Mouse (Mus musculus): ENCODE measurements at regions not wholly inside any gene's neighbourhood (a gene's known extent, or its start where the extent isn't known, plus 50 kb on each side); places are given as distances from the start of the nearest gene placed in this dataset.
A peak's percentile ranks its signal among the peaks of the same experiment; 100 is the strongest.

GRCm38 (mm10) chr5:128550736-128551135 lies 49.9 kb upstream of the Fzd10 start:
- in situ Hi-C loops (cut with MboI; ENCODE audit: low pct_unique_long_range_greater_than_20kb), result no loop called here
- no peak for TF ChIP-seq CTCF (IDR thresholded peaks at IDR 0.05)
- ATAC-seq, result no peak

GRCm38 (mm10) chr5:128549811-128550210 lies 50.8 kb upstream of the Fzd10 start:
- POLR2A ChIA-PET, result no interaction called here
- H3K27me3 ChIP-seq, result no peaks in the 10 kb centered on the region
- no peak for TF ChIP-seq CTCF (IDR thresholded peaks at IDR 0.05)
- DNase-seq (ENCODE audit: low read depth, low spot score), result no peak
- CTCF ChIA-PET, result no interaction called here
- ATAC-seq, result no peak
- in situ Hi-C loops (cut with MboI; ENCODE audit: low pct_unique_long_range_greater_than_20kb), result no loop called here

More at GRCm38 (mm10) chr5:128550736-128551135, 49.9 kb upstream of the Fzd10 start:
- CTCF ChIA-PET, result no interaction called here
- POLR2A ChIA-PET, result no interaction called here
- no peak for DNase-seq (ENCODE audit: low read depth, low spot score)
- no peaks in the 10 kb centered on the region for H3K27me3 ChIP-seq

- no peak for TF ChIP-seq CTCF (IDR thresholded peaks at IDR 0.05)
- ATAC-seq (no peak), DNase-seq (ENCODE audit: low read depth, low spot score) (no peak)
- in situ Hi-C loops (cut with MboI; ENCODE audit: low pct_unique_long_range_greater_than_20kb), result no loop called here
- POLR2A ChIA-PET, result no interaction called here
- CTCF ChIA-PET, result no interaction called here
- no peaks in the 10 kb centered on the region for H3K27me3 ChIP-seq
Observed at GRCm38 (mm10) chr5:128542049-128542448, 58.6 kb upstream of the Fzd10 start.

GRCm38 (mm10) chr5:128538646-128539045 lies 62.0 kb upstream of the Fzd10 start:
- ATAC-seq, result no peak
- CTCF ChIA-PET, result no interaction called here
- in situ Hi-C loops (cut with MboI; ENCODE audit: low pct_unique_long_range_greater_than_20kb), result no loop called here

DNA sequence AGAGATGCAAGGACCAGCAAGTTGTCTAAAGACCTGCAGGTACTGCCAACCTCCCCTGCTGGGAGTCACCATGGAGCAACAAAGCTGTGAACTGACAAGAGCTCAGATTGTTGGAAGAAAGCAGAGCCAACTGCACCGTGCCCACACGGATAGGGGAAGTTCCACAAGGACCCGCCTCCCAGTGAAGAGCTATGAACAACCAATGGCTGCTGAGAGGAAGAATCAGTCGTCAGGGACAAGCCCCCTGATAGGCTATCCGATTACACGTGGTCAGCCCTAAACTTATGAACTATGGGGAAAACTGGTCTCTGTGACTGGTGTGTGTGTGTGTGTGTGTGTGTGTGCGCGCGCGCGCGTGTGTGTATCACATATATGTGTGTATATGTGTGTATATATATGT lies 63.4 kb upstream of the Fzd10 start:
- H3K27me3 ChIP-seq, result no peaks in the 10 kb centered on the region
- in situ Hi-C loops (cut with MboI; ENCODE audit: low pct_unique_long_range_greater_than_20kb), result no loop called here
- no peak for DNase-seq (ENCODE audit: low read depth, low spot score)
- ChIA-PET POLR2A (no interaction called here), CTCF (no interaction called here)
- no peak for TF ChIP-seq CTCF (IDR thresholded peaks at IDR 0.05)
- no peak for ATAC-seq

More at GRCm38 (mm10) chr5:128538646-128539045, 62.0 kb upstream of the Fzd10 start:
- no peak for DNase-seq (ENCODE audit: low read depth, low spot score)
- POLR2A ChIA-PET, result no interaction called here
- TF ChIP-seq CTCF (IDR thresholded peaks at IDR 0.05), result no peak
- H3K27me3 ChIP-seq, result no peaks in the 10 kb centered on the region

DNA sequence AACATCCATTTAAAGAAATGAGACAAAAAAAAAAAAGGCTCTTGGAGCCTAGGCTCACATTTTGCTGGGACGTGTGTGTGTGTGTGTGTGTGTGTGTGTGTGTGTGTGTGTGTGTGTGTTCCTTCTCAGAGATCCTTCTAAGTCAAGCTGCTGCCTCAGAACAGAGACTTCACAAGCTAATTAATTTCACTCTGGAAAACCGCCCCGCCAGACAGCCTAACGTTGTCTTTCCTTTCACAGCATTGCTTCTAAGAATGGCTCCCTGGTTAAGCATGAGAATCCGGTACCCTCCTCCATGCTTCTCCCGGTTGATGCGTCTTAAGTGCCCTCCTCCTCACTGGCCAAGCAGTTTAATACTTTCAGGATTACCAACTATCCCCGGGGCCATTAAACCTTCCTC lies 64.3 kb upstream of the Fzd10 start:
- no peak for TF ChIP-seq CTCF (IDR thresholded peaks at IDR 0.05)
- DNase-seq (ENCODE audit: low read depth, low spot score) (no peak), ATAC-seq (no peak)
- CTCF ChIA-PET, result no interaction called here
- in situ Hi-C loops (cut with MboI; ENCODE audit: low pct_unique_long_range_greater_than_20kb), result no loop called here
- POLR2A ChIA-PET, result no interaction called here
- H3K27me3 ChIP-seq, result no peaks in the 10 kb centered on the region

DNA sequence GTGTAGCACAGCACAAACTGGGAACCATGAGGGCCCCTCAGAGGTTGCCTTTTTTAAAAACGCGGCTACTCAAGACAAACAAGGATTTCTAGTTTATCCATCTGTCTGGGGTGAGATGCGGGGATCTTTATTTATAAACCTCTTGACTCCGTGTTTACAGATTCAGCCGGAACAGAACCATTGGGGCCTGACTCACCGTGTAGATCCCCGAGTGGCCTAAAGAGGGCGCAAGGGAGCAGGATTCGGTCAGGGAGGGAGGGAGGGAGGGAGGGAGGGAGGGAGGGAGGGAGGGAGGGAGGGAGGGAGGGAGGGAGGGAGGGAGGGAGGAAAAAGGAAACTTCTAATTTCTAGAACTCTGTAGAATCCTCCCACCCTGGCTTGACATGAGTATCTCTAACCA lies 73.4 kb upstream of the Fzd10 start:
- in situ Hi-C loops (cut with MboI; ENCODE audit: low pct_unique_long_range_greater_than_20kb), result no loop called here
- ChIA-PET POLR2A (no interaction called here), CTCF (no interaction called here)
- ATAC-seq (no peak), DNase-seq (ENCODE audit: low read depth, low spot score) (no peak)
- no peaks in the 10 kb centered on the region for H3K27me3 ChIP-seq
- TF ChIP-seq CTCF (IDR thresholded peaks at IDR 0.05), result no peak

- CTCF ChIA-PET, result no interaction called here
- no peak for TF ChIP-seq CTCF (IDR thresholded peaks at IDR 0.05)
- POLR2A ChIA-PET, result no interaction called here
- DNase-seq (ENCODE audit: low read depth, low spot score) (no peak), ATAC-seq (no peak)
- in situ Hi-C loops (cut with MboI; ENCODE audit: low pct_unique_long_range_greater_than_20kb), result no loop called here
- no peaks in the 10 kb centered on the region for H3K27me3 ChIP-seq
Observed at GRCm38 (mm10) chr5:128526432-128526831, 74.2 kb upstream of the Fzd10 start.

DNA sequence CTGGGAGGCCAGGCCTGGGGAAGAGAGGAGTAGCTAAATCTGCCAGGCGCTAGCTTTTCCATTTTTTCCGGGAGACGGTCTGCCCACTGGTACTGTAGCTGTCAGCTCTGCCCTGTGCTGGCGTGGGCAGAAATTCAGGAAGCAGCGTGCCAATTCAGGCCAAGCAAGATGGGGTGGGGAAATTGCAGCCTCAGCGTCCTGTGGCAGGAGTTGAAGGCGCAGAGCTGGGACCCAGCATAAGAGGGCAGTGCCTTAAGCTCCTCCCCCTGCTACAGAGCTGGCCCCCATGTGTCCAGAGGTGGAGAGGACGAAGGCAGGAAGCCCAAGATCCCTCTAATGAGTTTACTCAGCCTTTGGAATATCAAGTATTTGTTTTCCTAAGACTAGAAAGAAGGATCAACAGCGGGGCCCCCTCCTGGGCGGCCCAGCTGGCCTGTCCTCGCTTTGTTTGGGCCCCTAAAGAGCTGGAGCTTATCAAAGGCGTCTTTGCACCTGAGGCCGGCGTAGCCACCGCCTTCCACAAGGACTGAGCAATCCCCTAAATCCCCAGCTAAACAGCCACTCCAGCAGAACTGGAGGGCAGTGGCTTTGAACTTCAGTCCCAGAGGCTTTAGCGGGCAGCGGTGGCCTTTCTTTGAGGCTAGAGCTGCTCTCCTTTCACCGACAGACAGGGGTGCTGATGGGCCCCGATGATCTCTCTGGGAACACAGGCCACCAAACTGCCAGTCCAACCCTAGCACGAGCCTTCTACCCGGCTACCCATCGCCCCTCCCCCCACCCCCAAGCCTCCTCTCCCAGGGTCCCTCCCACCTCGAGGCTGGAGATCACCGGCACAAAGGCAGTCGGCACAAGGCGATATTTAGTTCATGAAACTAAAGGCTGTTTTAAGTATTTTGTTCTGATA lies 76.0 kb upstream of the Fzd10 start:
- DNase-seq (ENCODE audit: low read depth, low spot score) (no peak), ATAC-seq (no peak)
- ChIA-PET POLR2A (no interaction called here), CTCF (no interaction called here)
- TF ChIP-seq CTCF (IDR thresholded peaks at IDR 0.05), result no peak
- in situ Hi-C loops (cut with MboI; ENCODE audit: low pct_unique_long_range_greater_than_20kb), result no loop called here
- peaks cover 2% of the 10 kb centered on the region for H3K27me3 ChIP-seq

- CTCF ChIA-PET, result interaction anchor here (0.7 to 1.6 kb wide), 3 partner anchors 8 to 14 kb away, joined by 3 to 4 read pairs (median 3); no protein-coding TSS in a partner anchor
- in situ Hi-C loops (cut with MboI; ENCODE audit: low pct_unique_long_range_greater_than_20kb), result no loop called here
- DNase-seq (ENCODE audit: low read depth, low spot score) (no peak), ATAC-seq (no peak)
- peak; percentile 58 for TF ChIP-seq CTCF (IDR thresholded peaks at IDR 0.05)
- peaks cover 4% of the 10 kb centered on the region for H3K27me3 ChIP-seq
- POLR2A ChIA-PET, result interaction anchor here (0.5 kb wide), 1 partner anchor 34 kb away, joined by 3 read pairs; no protein-coding TSS in a partner anchor
Observed at GRCm38 (mm10) chr5:128522667-128523066, 78.0 kb upstream of the Fzd10 start.

- no peak for TF ChIP-seq CTCF (IDR thresholded peaks at IDR 0.05)
- CTCF ChIA-PET, result no interaction called here
- ATAC-seq, result no peak
- POLR2A ChIA-PET, result no interaction called here
- no peak for DNase-seq (ENCODE audit: low read depth, low spot score)
- H3K27me3 ChIP-seq, result peaks cover 4% of the 10 kb centered on the region
- in situ Hi-C loops (cut with MboI; ENCODE audit: low pct_unique_long_range_greater_than_20kb), result no loop called here
Observed at GRCm38 (mm10) chr5:128517336-128517735, 83.3 kb upstream of the Fzd10 start.

Data from Patski (cell line).